Mouse (Mus musculus) lung, postnatal 25 days (tissue): ENCODE measurements around the gene Zcchc8.

Source experiments
- DNase-seq: peaks from one replicate; pipeline ENCODE4 v3.0.0; 2022; ENCODE audit warnings: low spot score

The Zcchc8 gene

DNA sequence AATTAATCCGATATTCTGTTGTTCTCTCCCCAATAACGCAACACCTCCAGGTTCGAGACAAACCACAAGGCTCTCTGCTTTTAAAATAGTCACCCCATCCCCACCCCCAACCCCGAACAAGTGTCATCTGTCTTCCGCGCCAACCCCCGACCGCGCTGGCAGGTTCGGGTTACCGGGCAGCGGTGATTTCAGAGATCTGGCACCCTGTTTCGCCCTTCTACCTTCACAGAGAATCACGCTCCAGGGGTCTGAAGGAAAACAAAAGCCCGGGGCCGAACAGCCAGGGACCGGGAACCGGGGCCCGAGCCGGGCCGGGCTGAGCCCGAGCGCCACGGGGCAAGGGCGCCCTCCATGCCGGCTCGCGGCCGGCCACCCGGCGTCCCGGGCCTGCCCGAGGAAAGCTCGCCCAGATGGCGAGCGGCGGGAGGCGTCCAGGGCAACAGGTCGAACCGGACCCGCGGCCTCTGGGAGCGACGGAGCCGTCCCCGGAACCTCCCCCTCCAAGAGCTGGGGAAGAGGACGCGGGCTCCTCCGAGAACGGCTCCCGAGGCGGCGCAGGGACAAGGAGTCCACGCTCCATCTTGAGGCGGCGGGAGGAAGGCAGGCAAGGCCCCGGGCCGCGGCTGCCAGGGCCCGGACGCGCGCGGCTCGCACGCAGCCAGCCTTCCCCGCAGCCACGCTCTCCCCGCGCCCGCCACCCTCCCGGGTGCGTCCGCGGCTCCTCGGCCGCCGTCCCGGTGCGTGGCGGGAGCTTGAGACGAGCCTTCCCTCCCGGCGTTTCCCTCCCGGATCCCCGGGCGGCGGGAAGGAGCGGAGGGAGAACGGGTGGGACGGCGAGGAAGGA is 37.3 kb downstream of the Zcchc8 start:
- peak; percentile 51 for DNase-seq

DNA sequence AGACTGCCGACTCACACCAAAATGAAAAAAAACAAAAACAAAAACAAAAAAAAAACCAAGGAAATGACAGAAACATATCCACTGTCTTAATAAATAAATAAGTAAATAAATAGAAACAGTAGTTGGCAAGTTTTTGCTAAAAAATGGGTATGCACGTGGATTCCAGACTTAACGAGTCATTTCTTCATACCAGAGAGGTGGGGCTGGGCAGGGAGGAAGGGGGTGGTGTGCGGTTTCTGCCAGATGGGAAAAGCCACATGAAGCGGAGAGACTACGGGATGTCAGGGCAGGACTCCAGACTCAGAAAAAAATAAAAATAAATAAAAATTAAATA is 37.9 kb downstream of the Zcchc8 start:
- DNase-seq: peak; percentile 50

DNA sequence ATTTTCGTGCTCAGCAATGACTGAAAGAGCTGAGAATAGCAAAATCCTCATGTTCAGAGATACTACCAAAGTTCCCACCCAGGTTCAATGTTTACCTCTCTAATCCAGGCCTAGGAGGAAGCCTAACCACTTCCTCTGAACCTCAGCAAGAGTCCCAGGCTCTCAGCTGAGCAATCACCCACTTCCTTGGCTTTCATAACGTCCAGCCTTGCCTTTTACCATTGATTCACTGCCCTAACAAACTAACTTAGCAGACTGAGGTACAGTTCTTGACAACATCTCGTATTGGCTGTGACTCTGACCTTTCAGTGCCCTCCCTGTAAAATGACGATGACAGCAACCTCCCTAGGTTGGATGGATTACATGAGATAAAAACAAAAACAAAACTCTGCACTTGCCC is 38.5 kb downstream of the Zcchc8 start:
- peak; percentile 27 for DNase-seq

DNA sequence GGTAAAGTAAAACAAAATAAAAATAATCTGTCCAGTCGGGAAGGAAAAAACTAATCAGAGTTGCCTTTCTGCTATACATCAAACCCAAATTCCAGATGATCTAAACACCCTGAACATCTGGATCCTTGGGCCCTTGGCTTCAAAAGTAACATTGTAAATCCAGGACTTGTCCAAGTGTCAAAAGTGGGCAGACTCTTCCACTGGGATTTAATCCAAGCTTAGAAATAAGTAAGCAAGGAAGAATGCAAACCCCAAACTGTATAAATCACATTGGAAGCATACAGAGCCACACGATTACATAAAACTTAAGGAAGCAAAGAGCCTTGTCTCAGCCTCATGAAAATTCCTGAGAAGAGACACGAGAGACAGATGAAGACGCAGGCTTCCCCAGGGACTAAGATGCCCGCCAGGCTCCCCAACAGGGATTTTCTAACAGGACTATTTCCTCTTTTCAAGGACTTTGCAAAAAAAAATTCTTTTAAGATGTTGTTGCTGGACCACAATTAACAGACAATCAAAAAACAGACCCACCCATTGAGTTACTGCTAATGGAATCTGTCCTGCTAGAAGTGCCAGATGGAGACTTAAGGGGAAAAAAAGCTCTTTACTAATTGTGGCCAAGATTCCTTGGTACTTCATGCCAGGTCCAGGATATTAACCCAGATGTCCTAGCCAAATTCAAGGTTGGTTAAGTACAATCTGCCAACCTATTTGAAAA is 41.2 kb downstream of the Zcchc8 start:
- DNase-seq: no peak

DNA sequence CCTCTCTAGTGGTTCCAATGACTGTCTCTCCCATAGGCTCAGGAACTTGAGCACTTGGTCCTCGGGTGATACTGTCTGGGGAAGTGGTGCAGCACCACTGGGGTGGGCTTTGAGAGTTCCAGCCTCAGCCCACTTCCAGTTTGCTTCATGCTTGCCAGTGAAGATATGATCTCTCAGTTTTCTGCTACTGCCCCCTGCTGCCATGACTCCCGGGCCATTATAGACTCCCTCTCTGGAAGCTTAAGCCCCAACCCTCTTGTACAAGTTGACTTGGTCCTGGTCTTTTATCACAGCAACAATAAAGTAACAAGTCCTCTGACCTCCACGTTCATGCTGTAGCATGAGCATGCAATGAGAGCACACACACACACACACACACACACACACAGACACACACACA is 41.8 kb downstream of the Zcchc8 start:
- DNase-seq: no peak

DNA sequence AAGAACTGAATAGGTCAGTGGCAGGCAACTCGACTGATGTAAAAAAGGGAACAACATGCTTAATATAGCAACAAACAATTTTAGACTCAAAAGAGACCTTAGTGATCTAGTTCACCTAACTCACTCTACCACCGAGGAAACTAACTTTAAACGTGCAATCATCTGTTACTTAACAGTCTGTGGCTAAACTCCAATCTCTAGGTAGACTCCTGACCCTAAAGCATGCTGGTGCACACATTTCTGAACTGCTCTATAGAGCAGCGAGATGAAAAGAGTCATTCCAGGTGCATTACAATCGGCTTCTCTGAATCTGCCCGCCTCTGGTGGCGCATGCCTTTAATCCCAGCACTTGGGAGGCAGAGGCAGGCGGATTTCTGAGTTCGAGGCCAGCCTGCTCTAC is 45.2 kb downstream of the Zcchc8 start:
- DNase-seq: no peak

DNA sequence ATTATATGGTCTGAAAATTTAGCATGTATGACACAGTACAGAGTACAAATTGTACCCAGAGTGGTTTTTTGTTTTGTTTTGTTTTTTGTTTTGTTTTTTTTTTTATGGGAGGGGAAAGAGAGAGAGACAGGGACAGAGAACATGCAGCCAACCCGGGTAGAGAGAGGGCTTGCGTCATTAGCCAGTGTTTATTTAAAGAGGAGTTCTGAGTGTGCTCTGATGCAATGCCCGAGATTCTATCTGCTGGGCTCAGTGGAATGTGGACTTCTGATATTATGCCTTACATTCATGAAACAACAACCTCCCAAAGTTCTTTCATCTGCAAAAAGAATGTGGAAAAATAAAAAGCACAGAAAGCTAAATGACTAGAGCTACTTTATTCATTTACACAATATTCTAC is 45.7 kb downstream of the Zcchc8 start:
- DNase-seq: peak; percentile 84

DNA sequence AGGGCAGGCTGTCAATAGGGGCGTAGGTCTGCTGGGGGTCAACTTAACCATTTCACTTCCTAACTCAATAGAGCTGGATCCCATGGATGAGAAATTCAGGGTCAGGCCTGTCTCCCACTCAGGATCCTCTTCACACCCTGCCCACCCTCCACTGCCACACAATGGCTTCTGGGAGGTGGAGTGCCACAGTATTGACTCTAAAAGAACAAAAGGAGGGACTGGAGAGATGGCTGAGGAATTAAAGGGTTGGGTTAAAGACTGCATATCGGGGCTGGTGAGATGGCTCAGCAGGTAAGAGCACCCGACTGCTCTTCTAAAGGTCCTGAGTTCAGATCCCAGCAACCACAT is 49.5 kb downstream of the Zcchc8 start:
- no peak for DNase-seq

DNA sequence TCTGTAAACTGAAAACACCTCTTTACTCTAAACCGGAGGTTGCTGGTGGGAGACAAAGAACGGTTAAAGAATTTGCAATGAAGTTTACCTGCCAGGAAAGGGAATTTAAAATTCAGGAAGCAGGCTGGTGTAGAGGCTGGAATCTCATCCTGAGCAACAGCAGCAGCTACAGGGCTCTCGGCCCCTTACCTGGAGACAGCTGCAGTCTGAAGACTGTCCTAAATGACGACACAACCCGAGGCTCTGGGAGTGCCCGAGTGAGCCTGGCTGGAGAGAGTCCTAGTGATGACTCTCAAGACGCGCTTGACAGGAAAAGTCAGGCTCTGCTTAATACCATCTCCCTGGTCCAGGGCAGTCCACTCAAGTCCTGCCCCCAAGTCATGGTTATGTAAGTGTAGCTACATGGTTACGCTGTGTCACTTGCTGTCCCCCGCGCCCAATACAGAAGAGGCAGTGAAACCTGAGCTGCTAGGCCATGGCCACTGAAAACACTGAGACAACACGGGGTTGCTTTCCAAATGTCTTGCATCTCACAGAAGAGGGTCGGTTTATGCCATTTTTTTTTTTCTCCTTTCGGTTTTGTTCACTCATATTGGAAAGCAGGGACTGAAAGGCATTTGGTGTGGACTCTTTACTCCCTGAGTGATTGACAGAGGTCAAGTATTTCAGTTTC is 50.0 kb downstream of the Zcchc8 start:
- peak; percentile 63 for DNase-seq

DNA sequence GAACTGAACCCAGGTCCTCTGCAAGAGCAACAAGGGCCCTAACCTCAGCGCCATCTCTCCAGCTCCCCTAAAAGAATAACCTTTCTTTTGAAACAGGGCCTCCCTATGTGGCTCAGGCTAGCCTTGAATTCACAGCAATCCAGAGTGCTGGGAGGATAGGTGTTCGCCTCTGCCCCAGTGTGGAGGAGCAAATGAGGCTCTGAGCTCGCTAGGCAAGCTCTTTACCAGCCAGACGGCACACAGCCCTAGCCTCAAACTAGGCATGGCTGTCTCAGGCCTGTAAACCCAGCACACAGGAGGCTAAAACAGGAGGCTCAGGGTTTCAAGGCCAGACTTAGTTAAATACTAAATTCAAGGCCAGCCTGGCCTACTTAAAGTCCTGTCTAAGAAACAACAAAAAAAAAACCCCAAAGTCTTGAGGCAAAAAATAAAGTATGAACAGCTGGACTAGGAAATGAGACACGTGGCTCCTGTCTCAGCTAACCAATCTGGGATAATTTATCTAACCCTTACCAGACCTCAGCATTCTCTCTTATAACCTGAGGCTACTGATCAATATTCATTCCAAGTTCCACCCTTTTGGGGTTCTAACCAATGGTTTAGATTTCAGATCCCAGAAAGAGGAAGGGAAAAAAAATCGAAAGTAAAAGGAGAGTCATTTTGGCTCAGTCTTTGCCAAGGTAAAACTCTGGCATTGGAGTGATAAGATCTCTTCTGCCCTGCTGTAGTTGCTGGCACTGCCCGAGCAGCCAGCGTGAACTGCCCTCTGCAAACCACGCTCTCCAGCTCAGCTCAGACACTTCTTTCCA is 50.7 kb downstream of the Zcchc8 start:
- no peak for DNase-seq

DNA sequence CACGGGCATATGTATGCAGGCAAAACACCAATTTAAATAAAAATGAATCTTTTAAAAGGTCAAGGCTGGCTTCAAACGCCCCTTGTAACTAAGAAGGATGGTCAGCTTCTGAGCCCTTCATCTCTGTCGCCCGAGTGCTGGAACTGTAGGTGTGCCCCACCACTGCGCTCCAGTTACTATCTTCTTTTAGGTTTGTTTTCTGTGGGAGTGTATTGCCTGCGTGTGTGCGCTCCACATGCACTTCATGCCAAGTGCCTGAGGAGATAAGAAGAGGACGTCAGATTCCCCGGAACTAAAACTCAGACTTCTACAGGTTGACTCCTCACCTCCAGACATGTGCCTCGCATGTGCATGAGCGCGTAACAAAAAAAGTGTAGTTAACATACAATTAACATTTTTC is 53.0 kb downstream of the Zcchc8 start:
- no peak for DNase-seq

DNA sequence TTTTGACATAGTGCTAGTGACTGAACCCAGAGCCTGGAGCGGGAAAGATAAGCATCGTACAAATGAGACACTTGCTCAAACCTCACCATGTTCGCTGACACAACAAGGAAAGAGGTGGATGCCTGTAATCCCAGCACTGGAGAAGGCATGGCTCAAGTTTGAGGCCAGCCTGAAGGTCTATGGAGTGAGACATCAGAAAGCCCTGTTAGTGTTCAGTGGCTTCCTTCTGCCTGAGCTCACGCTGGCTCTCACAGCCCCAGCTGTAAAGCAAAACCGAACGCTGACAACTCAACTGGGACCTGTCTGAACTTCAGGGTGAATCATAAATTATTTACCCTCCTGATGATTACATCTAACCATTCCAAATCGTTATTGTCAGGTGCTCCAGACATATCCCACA is 54.9 kb downstream of the Zcchc8 start:
- no peak for DNase-seq

DNA sequence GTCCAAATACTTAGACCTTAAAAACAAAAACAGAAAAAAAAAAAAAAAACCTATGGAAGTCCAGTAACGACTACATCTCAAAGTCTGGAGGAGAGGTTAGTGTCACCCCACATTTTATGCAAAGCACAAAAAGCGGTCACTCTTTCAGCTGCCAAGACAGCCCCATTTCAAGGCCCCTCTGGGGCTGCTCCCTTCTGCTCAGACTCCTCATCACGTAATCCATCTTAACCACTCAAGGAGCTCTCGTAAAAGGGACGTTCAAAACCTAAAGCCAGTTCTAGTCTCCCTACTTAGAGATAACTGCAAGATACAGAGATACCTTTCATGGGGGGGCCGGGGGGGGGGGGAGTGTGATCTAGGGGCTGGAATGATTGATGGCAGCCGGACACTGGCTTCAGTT is 56.6 kb downstream of the Zcchc8 start:
- DNase-seq: no peak

DNA sequence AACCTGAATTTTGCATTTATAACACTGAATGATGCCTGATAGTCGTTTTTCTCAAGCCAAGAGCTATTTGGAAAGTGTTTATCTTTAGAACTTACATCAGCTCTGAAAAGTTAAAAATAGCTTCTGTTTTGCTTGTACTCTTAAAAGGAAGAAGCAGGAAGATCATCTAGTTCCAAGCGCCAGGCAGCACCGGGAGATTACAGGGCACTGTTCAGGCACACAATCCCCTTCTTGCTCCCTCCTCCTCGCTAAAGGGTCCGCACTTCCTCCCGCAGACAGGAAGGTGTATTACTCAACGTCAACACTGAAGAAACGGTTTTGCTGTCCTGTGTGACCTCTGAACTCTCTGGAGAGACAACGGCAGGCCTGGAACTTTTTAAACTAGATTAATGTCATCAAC is 58.8 kb downstream of the Zcchc8 start:
- peak; percentile 76 for DNase-seq

DNA sequence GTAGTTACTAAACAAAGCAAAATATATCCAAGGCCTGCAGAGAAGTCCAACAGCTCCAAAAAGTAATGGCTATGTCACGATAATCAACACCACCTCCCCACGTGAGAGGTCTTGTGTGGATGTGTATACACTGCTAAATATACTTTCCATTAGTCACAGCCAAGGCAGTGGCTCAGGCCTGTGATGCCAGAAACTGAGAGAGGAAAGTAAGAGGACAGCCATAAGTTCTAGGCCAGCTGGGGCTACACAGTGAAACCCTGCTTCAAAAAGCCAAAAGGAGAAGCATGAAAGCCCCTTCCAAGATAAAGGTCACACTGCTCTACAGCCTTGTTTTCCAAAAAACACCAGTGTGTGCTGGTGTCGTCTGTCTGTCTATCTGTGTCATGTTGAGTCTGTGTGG is 59.3 kb downstream of the Zcchc8 start:
- DNase-seq: peak; percentile 18

DNA sequence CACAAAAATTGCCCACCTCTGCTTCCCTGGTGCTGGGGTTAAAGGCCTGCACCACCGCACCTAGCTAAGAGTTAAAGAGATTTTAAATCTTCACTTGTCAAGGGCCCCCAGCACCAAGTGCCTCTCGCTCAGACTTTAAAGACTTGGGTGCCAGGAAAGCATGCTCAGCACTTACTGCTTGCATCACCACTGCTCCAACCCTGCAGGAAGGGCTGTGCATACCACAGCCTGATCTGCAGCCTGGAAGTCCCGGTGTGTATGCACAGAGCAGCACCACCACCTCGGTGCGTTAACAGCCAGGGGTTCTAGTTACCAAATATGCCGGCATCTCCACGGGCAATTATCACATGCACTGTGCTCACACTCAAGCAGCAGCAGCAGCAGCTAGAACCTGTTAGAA is 63.2 kb downstream of the Zcchc8 start:
- DNase-seq: peak; percentile 48

DNA sequence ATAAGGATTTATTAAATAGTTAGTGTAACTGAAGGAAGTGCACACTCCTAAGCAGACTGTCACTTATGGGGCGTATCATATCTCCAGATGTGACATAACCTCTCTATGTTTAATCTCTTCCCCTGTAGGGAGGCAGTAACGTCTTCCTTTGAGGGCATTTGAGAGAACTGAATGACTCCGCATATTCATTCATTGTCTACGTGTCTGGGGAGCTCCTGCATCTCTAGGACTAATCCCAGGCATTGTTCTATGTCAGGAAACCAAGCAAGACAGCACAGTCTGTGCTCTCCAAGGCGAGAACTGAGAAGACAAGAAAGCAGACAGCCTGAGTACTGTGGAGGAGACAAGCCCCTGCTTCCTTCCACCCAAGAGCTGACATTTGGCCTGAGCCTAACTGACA is 66.0 kb downstream of the Zcchc8 start:
- peak; percentile 43 for DNase-seq

DNA sequence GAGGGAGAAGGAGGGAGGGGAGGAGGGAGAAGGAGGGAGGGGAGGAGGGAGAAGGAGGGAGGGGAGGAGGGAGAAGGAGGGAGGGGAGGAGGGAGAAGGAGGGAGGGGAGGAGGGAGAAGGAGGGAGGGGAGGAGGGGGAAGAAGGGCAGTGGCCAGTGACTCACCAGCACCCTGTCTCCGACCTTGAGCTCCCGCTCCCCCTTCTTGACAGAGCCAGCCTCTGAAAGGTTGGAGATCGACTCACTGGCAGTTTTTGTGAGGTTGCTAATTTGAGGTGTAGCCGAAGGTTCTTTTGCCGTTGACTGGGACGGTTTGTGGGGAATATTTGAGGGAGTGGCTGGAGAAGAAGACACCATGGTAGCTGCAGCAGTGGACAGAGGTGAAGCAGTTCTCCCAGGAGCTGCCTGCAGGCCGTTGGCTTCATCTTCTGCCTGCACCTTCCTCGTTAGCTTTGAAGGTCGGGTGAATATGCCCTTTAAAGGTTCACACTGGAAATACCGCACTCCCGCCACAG is 67.6 kb downstream of the Zcchc8 start:
- no peak for DNase-seq

DNA sequence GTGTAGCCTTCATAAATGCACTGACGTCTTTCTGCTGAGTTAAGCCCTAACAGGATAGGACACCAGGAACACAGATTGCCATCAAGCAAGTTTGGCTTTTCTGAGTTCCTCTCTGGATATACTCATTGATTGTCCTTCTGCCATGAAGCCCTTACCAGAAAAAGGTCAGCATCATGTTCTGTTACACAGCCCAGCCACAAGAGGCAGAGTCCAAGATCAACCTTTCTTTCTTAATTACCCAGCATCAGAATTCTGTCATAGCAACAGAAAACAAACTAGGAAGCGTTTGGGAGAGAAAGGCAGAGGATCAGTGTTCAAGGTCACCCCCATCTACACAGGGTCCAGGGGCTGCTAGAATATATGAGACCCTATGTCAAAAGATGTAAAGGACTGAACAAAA is 70.1 kb downstream of the Zcchc8 start:
- no peak for DNase-seq
